Mouse (Mus musculus) retina, adult 2 months (tissue): Measurements from ENCODE around the gene Gpn1.
"Not testable (repeated sequence)": the region's sequence is repeated elsewhere in the genome, so short reads cannot be mapped to it uniquely, and the experiment has no call there.

Source experiments
- DNase-seq: peaks from one replicate; pipeline ENCODE4 v3.0.0-alpha.2; 2012; ENCODE audit warnings: low read depth, low spot score

Gpn1 gene

DNA sequence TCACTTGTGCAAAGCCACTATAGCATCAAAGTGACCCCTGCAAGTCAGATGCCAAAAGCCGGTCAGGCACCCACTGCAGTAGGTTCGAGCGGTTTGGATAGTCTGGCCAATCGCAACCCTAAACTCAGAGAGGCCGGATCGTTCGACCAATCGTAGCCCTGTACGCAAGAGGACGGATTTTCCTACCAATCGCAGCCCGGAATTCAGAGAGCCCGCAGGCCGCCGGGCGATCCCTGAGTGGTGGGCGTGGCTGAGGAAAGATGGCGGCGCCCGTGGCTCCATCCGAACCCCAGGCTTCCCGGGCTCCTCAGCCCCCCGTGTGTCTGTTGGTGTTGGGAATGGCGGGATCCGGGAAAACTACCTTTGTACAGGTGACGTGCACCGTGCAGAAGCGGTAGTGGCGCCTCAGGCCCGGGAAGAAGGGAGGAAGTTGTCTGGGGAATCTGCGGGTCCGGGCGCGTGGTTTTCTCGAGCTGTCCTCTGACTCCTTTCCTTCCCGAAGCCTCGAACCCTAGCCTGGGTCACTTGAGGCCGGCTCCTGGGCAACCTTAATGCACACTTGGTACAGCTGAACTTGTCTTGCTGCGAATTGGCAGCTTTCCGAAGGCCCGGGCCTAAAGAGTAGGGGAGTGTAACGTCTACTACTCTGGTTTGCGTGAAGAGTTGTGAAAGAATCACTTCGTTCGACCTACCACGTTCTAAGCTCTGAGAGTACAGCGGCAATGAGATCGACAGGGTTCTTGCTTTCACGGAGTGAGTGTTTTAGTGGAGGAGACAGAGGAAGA is at the start of gene Gpn1:
Gene Gpn1, plus strand, starts transcription at position 229 of the 785 bp plus-strand sequence.
- DNase-seq, result peak; percentile 78

GRCm38 (mm10) chr5:31451336-31451735 is 43.2 kb upstream of the Gpn1 start:
- no peak for DNase-seq

GRCm38 (mm10) chr5:31451878-31452561 is 42.5 kb upstream of the Gpn1 start, which contains the start of gene Zfp512:
Gene Zfp512, plus strand, starts transcription at chr5:31452431.
- DNase-seq, result peak; percentile 78

DNA sequence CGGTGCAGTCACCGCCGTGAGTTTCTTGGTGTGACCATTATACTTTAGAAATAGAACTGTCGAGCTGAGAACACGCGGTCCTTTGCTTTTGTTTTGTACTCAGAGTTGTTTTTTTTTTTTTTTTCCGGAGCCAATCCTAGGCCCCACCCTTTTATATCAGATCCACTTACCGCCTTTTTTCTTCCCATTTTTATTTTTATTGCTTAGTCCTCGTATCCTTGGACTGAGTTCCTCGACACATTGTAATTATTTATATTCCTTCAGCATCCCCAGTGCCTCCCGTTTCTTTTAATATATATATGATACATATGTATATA is 42.0 kb upstream of the Gpn1 start:
- DNase-seq, result no peak

- no peak for DNase-seq
Measured at GRCm38 (mm10) chr5:31452886-31453410, 41.6 kb upstream of the Gpn1 start.

- DNase-seq, result no peak
Measured at GRCm38 (mm10) chr5:31467798-31468197, 26.7 kb upstream of the Gpn1 start.

GRCm38 (mm10) chr5:31469711-31470110 is 24.8 kb upstream of the Gpn1 start:
- DNase-seq, result no peak

DNA sequence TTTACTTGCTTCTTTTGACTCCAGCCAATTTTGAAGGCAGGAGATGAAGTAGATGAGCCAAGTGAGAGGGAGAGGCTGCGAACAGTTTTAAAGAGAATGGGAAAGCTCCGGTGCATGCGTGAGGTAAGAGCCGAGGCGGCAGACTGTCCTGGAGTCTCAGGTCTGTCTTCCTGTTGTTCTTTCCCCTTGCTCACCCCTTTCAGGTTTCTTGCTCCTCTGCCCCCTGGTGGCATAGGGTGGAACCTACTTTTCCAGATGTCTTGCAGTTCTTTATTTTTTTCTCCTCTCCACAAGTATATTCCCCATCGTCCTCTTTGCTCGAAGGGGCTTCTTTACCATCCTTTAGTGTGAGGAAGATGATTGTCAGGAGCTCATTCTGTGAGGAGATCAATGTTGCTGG is 24.2 kb upstream of the Gpn1 start:
- DNase-seq, result no peak

DNA sequence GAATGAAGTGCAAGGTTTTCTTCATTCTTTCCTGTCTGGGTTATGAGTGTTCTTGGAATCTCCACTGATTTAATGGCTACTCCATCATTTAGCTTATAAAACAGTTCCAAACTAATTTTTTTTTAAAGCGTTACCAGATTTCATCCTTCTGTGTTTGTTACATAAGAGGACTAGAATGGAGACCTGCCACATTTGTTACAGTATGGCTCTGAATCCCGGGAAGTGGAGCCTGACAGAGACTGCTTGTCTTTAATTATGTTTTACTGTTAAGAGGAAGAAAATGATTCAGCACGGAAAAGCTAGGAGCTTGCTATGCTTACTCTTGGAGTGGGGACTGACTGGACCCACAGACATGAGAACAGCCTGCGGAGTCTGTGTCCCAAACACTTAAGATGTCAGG is 14.0 kb upstream of the Gpn1 start:
- DNase-seq, result no peak

DNA sequence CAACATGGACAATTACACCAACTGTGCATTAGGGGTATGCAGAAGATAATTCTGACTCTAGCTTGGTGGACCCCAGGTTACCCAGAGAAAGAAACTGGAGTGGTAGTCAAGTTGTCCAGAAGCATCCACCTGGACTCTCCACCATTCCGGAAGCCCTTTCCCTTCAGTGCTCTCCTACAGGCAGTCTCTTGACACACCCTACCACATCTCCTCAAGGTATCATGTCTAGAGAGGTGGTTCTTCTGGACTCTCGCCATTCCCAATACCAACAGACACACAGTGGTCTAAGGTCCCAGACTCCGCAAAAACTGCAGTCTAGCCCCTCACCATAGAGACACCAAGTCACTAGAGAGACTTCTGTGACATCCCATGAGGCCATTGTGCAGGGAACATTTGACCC is 9.1 kb upstream of the Gpn1 start, which contains the start of gene 4930548H24Rik:
Gene 4930548H24Rik, plus strand, starts transcription at position 301 of the 400 bp plus-strand sequence.
- DNase-seq, result no peak

DNA sequence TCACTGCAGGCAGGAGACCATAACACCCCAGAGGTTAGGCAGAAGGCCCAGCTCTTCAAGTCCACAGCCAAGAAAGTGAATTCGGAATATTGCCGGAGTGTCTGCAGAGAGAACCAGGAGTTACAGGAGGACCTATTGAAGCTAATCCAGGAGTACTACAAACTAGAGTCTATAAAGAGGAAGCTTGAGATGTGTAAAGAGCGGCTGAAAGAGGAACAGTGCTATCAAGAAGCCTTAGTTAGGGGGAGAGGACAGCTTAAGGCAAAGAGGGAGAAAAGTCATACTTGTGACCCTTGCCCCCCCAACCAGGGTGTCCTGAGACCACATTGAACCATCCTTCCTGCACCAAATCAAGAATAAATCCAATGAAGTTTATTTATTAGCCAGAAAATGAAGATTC is 6.7 kb upstream of the Gpn1 start:
- no peak for DNase-seq

- DNase-seq, result no peak
Measured at GRCm38 (mm10) chr5:31489116-31489769, 5.3 kb upstream of the Gpn1 start.

DNA sequence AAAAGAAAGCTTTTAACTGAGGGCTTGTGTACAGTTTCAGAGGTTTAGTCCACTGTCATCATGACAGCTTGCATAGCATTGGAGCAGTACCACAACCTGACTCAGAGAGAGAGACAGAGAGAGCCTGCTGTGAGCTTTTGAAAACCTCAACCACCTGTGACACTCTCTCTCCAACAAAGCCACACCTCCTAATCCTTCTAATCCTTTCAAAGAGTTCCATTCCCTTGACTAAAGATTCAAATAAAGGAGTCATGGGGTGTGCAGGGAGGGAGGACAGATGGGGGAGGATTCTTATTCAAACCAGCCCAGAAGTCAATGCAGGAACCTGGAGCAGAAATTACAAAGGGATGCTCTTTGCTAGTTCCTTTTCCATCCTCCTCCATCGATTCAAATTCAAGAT is 2.5 kb upstream of the Gpn1 start:
- DNase-seq, result no peak

- no peak for DNase-seq
Measured at GRCm38 (mm10) chr5:31504843-31505242, 10.3 kb downstream of the Gpn1 start.

DNA sequence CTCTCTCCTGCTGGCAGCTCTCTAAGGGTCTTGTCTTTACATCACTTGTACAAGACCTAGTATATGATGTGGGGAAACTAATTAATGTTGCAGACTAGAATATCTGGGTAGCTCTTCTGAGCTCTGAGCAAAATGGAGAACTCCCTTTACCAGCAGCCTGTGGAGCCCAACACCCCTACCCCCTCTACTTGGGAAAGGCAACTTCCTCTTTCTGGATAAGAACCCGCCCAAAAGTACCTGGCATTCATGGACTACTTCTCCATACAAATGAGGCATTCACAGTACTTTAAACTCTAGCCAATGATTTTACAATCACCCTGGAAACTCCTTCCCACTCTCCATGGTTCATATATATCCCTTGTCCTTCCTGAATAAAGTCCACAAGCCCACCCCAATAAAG is 17.9 kb downstream of the Gpn1 start:
- no peak for DNase-seq

- DNase-seq, result no peak
Measured at GRCm38 (mm10) chr5:31520556-31520955, 26.0 kb downstream of the Gpn1 start.

- peak; percentile 90 for DNase-seq
Measured at GRCm38 (mm10) chr5:31526354-31527116, 32.0 kb downstream of the Gpn1 start, which contains the start of gene Slc4a1ap. Gene Slc4a1ap, plus strand, starts transcription at chr5:31526995.

- no peak for DNase-seq
Measured at GRCm38 (mm10) chr5:31527117-31527680, 32.7 kb downstream of the Gpn1 start.

DNA sequence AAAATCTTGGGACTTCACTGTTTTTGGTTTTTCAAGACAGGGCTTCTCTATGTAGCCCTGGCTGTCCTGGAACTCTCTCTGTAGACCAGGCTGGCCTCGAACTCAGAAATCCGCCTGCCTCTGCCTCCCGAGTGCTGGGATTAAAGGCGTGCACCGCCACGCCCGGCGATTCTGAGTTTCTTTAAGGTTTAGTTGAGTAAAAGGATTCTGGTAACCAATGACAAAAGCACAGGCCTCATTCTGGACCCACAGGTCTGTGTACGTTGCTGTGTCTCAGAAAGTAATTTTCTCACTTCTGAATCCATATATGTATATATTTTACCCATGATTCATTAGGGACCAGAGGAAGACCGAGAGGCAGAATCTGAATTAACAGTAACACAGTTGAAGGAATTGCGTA is 33.2 kb downstream of the Gpn1 start, which contains the start of gene Supt7l:
Gene Supt7l, minus strand, starts transcription at position 101 of the 400 bp plus-strand sequence.
- not testable (repeated sequence) for DNase-seq

- DNase-seq, result no peak
Measured at GRCm38 (mm10) chr5:31528560-31528959, 34.0 kb downstream of the Gpn1 start.

GRCm38 (mm10) chr5:31535228-31535627 is 40.7 kb downstream of the Gpn1 start:
- DNase-seq, result no peak
